Mouse (Mus musculus) frontal cortex, postnatal 14 days (tissue): Measurements from ENCODE around the gene Wdr44.

Source experiments
- DNase-seq, 2 experiments: peaks; one replicate each; pipeline ENCODE4 v3.0.0; 2022; ENCODE audit warnings: low spot score in 2 of 2

Gene Wdr44

DNA sequence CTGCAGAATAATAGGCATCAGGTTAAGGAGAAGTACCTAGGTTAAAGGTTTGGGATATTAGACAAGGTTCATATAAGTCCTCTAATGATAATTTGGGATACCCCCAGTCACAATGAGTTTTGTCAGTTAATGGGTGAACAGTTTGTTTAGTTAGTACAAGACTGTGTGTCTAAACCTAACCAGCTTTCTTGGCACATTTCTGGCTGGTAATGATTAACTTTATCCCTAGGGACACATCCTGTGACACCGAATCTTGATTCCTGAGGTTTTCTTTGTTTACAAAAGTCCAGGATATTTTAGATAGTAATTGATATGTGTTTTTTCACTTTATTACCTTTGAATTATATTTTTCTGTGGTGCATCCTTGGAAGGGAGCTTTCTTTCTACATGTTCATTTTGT, 148.1 kb downstream of the Wdr44 start:
- DNase-seq: no peak
